Mouse (Mus musculus) adipocyte (in vitro differentiated cells): Measurements from ENCODE around the gene Olfr1013.

Source experiments
- DNase-seq: peaks from one replicate; pipeline ENCODE4 v3.0.0-alpha.2; 2016; ENCODE audit warnings: low spot score

Olfr1013 gene

DNA sequence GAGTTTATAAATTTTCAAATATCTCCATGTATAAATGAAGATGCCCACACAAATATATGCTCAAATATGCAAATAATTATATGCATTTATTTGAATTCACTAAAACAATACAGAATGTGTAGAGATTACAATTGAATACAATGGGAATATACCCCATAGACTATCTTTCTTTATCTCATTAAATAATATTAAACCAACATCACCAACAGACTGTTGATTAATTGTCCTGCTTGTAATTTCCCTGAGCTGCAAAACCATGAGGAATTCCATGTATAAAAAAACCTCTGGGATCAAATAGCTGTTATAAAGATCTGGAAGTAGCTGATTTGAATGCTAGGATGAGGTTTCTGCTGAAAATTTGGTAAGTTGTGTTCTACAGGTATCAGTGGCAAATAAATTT lies at the start of gene Olfr1013:
Olfr1013 (plus strand) TSS at position 301 of the 400 bp plus-strand sequence.
- DNase-seq, result no peak

DNA sequence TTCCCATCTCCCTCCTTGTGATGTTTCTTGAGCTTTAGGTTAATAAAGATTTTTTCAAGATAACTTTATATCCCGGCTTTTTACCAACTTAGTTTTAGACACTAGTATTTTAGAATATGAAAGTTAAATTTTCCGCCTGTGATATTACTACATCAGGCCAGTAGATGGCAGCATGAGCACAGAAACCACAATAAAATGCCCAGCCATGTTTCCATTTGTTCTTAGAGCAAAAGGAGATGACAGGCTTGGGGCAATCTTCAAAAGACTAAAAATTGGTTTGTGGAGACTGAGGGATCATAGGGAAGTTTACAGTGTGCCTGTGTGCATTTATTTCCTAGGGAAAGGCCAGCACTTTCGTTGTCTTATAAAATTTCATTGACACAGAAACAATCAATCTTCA lies 41.1 kb upstream of the Olfr1013 start:
- peak; percentile 45 for DNase-seq

DNA sequence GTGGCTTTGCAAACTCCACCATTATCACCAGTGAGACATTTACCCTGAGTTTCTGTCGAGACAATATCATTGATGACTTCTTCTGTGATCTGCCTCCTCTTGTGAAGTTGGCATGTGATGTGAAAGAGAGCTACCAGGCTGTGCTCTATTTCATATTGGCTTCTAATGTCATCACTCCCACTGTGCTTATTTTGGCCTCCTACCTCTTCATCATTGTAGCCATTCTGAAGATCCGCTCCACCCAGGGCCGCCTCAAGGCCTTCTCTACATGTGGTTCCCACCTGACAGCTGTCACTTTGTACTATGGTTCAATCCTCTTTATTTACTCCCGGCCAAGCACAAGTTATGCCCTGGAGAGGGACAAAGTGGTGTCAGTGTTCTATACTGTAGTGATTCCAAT lies 13.1 kb upstream of the Olfr1013 start:
- DNase-seq, result no peak

DNA sequence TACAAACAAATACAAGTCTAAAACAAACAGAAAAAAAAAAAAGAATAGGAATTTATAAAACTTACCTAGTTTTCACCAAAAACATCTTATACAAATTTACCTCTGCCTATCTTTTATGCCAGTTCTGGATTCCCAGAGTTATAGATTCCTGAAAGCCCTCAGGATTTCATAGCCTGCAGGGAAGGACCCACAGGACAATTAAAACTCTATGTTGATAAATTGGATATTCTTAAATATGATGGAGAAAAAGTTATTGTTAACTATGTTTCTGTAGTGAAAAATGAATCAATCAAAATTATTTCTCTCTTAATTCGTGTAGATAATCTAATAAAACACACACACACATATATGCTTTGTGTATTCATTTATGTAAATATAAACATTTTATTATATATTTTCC lies 4.2 kb upstream of the Olfr1013 start, which contains the start of gene Olfr1012:
Olfr1012 (minus strand) TSS at position 101 of the 400 bp plus-strand sequence.
- no peak for DNase-seq

DNA sequence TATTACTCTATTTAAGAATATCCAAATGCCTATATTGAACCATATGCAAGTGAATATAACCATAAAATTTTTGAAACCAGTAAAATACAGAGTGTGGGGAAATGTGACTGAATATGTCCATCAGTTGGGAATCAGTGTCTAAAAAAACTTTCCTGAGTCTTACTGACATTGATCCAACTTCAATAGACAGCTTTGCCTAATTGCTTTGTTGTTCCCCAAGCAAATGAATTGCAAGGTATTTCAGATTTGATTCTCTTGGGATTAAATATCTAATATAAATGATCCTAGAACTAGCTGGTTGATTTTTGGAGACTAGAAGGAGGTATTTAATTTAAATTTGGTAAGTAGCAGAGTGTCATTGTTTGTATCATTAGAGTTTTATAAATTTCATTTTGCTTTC lies 5.5 kb downstream of the Olfr1013 start, which contains the start of gene Olfr1014:
Olfr1014 (plus strand) TSS at position 301 of the 400 bp plus-strand sequence.
- DNase-seq, result no peak

DNA sequence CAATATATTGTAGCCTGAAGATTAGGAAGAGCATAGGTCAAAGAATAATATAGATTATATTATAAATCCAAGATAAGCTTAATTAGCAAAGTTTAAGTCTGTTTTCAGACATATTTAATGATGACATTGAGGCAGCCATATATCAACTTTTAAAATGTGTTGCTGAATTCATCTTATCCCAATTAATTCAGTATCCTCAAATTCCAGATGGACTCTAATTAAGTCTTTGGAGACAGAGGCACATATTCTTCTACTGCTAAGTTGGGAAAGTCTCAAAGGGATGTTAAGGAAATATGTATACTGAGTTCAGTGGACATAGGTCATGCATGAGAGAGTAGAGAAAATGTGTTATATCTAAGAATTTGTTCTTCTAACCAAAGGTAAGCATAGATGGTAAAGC lies 14.8 kb downstream of the Olfr1013 start, which contains the start of gene Olfr1015:
Olfr1015 (plus strand) TSS at position 301 of the 400 bp plus-strand sequence.
- DNase-seq, result no peak

DNA sequence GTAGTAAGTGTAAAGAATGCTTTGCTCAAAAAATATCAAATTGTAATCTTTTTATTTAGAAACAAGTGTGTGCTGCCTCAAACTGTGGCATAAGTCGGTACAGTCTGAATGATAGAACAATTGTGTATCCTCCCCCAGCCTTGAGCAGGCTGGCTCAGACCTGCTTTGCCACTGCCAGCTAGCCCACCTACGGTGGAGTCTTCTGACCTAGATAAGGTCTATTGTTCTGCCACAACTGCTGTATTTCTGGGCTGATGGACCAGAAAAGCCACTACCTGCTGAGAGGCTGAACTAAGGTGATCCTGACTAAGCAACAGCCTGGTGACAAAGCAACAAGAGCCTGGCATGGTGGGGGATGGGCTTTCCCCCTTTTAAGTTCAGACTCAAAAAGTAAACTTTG lies 25.4 kb downstream of the Olfr1013 start:
- no peak for DNase-seq

DNA sequence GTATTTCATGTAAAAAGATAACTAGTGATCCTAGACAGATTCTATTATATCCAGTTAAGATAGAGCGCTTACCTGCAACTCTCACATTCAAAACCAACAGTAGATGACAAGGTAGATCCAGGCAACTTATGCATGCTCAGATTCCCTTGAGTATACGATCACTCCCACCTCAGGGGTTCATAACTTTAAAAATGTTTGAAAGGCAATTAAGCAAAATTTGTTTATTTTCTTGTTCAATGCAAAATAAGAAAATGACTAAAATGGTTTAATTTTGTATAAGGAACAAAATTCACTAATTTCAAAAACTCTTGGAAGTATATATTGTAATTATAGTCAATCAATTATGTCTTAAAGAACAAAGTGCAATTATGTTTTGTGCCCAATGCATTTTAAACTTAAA lies 35.5 kb downstream of the Olfr1013 start, which contains the start of gene Olfr1016:
Olfr1016 (minus strand) TSS at position 101 of the 400 bp plus-strand sequence.
- DNase-seq, result no peak

DNA sequence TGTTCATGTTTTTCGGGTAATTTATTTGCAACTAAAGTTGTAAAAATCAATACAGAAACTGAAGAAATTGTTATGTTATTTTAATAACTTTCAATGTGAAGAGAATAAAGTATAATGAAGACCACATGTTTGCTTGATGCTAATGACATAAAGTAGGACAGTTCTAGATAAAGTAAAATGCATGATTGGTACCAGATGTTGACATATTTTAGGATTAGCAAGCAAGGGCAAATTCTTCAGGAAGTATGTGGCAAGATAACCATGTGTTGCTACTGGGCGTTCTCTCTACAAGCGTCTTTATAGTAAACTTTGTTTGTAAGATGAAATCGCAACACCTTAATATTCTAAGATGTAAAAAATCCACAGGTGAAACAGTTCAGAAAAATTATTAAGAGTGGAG lies 37.6 kb downstream of the Olfr1013 start:
- no peak for DNase-seq

DNA sequence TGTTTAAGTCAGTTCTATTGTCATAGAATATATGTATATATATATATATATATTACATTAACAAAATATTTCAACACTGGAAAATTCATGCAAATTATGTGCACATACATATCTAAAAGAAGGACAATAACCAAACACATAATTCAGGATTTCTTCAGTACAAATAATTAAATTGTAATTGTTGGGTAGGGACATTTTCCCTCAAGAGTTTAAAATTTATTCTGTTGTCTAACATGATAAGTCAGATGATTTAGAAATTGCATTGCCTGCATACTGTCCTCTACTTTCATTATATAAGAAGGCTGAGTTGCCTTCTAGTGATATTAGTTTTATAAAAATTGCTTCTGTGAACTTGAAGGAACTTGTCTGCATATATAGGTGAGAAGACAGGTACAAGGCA lies 51.3 kb downstream of the Olfr1013 start, which contains the start of gene Olfr1018:
Olfr1018 (plus strand) TSS at position 301 of the 400 bp plus-strand sequence.
- no peak for DNase-seq
